Mouse (Mus musculus): Measurements from ENCODE around the gene Gpx3.
"Not testable (repeated sequence)": the region's sequence is repeated elsewhere in the genome, so short reads cannot be mapped to it uniquely, and the experiment has no call there.

Gene Gpx3

GRCm38 (mm10) chr11:54902333-54903323 lies at the start of gene Gpx3:
TSS of gene Gpx3 (plus strand) at chr11:54902453.
- DNase-seq (ENCODE audit: low read depth, low spot score): peak; percentile 34

- DNase-seq (ENCODE audit: low read depth, low spot score): not testable (repeated sequence)
Observed at GRCm38 (mm10) chr11:54858880-54859279, 43.4 kb upstream of the Gpx3 start.

- no peak for DNase-seq (ENCODE audit: low read depth, low spot score)
Observed at GRCm38 (mm10) chr11:54859322-54860165, 42.7 kb upstream of the Gpx3 start.

DNA sequence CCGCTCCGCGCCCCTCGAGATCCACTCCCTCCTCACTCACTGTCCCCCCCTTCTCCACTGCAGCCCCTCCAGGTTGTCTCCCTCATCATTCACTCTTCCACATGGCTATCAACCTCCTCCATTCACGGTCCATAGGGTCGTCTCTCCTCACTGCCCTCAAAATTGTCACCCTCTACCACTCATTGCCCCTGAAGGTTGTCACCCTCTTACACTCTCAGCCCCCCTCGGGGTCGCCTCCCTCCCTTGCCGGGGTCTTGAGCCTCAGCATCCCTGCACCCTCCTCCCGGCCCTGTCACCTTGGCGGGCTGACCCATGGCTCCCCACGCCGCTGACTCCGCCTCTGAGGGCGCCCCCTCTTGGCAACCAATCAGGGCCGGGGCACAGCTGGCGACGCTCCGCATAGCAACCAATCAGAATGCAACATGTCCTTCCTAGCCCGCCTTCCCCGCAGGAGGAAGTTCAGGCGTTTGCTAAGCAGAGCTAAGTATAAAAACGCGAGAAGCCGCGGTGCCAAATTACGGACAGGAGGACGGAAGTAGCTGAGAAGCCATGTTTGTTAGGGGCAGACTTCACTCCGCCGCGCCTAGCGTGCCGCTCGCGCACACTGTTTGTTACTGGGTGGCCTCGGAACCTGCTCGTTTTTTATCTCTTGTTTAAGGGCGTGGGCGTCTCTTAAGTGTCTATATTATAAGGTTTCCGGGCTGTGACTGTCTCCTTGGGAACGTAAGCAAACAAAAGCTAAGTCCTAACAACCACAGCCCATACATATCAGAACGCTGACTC lies 41.8 kb upstream of the Gpx3 start, which contains the start of gene Lyrm7:
Gene Lyrm7 (minus strand): TSS at position 661 of the 783 bp plus-strand sequence.
- DNase-seq (ENCODE audit: low read depth, low spot score): peak; percentile 98

DNA sequence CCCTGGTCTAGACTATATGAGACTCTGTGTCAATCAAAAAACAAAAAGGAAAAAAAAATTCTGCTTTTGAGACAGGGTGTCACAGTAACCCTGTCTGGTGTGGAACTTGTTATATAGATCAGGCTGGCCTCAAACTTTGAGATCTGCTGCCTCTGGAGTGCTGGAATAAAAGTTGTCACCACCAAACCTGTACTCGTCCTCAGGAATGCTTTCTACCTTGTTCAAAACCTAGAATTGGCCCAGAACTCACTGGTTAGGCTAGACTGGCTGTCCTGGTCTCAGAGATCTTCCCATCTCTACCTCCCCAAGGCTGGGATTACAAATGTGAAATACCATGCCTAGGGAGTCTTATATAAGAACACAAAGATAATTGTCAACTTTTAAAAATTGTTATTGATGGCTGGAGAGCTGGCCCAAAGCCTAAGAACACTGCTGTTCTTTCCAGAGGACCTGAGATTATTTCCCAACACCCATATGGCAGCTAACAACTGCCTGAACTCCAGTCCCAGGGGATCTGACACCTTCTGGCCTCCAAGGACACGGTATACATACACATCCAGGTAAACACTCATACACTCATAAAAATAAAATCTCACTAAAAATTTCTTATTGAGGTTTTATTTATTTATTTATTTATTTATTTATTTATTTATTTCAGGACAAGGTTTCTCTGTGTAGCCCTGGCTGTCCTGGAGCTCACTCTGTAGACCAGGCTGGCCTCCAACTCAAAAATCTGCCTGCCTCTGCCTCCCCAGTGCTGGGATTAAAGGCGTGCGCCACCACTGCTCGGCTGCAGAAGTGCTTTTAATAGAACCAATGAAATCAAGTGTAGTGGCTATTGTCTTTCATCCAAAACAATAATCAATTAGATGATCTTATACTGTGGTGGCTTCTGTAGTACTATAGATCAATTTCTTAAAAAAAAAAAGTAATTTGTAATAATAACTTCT lies 40.5 kb upstream of the Gpx3 start:
- no peak for DNase-seq (ENCODE audit: low read depth, low spot score)

GRCm38 (mm10) chr11:54862621-54863520 lies 39.4 kb upstream of the Gpx3 start:
- no peak for DNase-seq (ENCODE audit: low read depth, low spot score)

GRCm38 (mm10) chr11:54865330-54866085 lies 36.7 kb upstream of the Gpx3 start:
- no peak for DNase-seq (ENCODE audit: low read depth, low spot score)

- peak; percentile 74 for DNase-seq (ENCODE audit: low read depth, low spot score)
Observed at GRCm38 (mm10) chr11:54866119-54867048, 35.9 kb upstream of the Gpx3 start, which contains the start of gene Hint1. TSS of gene Hint1 (plus strand) at chr11:54866383.

DNA sequence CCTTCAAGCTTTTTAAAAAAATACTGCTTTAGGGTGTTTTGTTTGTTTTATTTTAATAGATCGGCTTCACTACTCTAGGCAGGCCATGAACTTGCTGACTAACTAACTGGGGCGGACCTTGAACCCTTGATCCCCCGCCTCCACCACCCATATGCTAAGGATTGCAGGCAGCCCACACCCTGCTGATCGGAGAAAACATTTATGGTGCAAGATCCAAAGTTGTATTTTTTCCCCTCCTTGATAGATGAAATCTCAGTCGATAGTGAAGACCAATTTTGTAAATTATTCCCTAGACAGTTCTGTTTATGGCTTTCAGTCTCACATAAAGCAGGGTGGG lies 35.2 kb upstream of the Gpx3 start:
- no peak for DNase-seq (ENCODE audit: low read depth, low spot score)

DNA sequence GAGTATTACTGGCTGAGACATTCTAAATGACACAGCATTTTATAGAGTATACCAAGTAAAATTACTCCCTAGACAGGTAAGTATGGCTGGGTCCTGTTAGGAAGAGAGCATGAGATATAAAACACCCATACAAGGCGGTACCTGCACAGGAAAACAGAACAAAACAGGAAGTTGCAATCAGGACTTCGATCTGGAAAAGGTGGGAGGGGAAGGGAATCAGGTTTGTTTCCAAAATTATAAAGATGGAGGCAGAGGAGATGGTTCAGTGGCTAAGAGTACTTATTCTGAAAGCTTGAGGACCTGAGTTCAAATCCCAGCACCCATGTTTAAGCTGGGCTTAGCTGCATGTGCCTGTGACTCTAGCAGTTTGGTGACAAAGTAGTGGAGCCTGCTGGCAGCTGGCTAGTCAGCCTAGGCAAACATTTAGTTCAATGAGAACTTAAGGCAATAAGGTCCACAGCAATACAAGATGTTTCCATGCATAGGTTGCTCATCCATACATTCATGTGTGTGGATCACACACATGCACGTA lies 34.3 kb upstream of the Gpx3 start:
- no peak for DNase-seq (ENCODE audit: low read depth, low spot score)

DNA sequence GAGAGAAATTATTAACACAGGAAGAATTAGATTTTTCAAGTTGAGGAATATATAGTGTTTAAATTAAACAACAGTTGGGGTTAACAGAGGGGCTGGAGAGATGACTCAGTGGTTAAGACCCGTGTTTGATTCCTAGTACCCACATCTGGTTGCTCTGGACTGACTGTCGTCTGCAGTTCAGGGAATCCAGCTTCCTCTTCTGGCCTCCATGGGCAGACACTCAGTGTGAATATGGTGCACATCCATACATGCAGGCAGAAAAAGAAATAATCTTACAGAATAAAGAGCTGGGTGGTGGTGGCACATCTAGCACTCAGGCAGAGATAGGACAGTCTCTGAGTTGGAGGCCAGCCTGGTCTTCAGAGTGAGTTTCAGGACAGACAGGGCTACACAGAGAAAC lies 33.8 kb upstream of the Gpx3 start:
- no peak for DNase-seq (ENCODE audit: low read depth, low spot score)

DNA sequence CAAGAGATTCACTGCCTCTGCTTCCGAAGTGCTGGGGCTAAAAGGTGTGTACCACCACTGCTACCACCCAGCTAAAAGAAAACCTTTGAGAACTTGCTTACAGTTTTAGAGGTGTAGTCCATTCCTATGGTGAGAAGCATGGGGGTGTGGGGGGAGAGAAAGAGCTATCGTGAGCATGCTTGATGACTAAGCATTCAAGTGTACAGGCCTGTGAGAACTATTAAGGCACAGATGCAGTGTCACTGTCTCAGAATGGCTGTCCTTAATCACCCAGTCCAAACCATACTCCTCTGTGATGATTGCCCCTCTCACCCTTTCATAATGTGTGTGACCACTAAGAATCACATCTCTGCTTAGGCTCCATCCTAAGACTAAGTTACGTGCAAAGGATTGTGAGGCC lies 32.9 kb upstream of the Gpx3 start:
- no peak for DNase-seq (ENCODE audit: low read depth, low spot score)

- no peak for DNase-seq (ENCODE audit: low read depth, low spot score)
Observed at GRCm38 (mm10) chr11:54871831-54872537, 30.3 kb upstream of the Gpx3 start.

DNA sequence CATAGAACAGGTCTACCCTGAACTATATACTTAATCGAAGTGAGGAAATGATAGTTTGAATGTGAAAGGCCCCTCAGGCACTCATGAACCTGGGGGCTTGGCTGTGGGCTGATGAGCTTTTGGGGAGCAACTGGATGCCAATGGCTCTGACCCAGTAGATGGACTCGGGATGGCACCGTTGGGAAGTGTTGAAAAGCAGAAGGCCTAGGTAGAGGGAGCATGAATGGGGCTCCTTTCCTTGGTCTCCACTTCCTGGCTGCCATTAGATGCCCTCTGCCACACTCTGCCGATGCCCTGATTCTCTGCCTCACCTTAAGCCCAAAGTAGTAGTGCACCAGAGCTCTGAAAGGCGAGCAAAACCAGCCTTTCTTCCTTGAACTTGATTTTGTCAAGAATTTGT lies 26.2 kb upstream of the Gpx3 start:
- DNase-seq (ENCODE audit: low read depth, low spot score): no peak

GRCm38 (mm10) chr11:54878893-54879292 lies 23.4 kb upstream of the Gpx3 start:
- DNase-seq (ENCODE audit: low read depth, low spot score): no peak

DNA sequence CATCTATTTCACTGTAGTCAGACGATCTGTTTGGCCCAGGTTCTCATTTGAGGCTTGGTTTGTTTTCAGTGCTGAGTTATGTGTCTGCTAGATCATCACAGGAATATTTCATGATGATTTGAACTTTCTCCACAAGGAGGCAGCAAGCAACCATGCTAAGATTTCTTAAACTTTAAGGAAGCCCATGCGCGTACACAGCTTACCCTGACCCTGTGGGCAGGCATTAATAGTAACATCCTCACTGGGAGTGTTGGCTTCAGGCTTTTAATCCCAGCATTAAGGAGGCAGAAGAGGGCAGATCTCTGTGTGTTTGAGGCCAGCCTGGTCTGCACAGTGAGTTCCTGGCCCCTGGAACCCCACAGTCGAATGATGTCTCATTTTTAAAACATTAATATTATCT lies 22.8 kb upstream of the Gpx3 start:
- no peak for DNase-seq (ENCODE audit: low read depth, low spot score)

GRCm38 (mm10) chr11:54879922-54880321 lies 22.3 kb upstream of the Gpx3 start:
- DNase-seq (ENCODE audit: low read depth, low spot score): no peak
